Comparison of ENCODE assay signal across 9 mouse cellular contexts in the genomic region with DNA sequence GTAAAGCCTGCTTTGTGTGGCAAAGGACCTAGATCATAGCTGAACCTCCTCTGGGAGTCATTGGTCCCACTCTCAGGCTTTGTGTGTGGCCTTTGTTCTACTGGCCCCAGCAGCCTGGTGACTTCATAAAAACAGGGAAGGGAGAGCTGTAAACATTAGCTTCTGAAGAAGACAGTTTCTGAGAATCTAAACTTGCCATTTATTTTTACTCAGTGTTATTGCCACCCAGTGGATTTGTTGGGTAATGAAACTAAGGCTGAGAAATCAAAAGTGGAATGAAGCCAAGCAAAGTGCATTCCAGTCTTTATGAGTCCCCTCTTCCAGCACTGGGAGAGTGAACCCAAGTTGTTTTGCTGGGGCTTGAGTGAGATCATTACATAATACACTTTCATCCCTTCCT. TPM values are rescaled to one million over a fixed set of nuclear protein-coding genes. Genes with fewer than 3 reads are reported as not detected.
A peak's percentile ranks its signal among the peaks of the same experiment; 100 is the strongest.
DNase-seq lines count a peak whose midpoint lies in the region; ATAC-seq and TF ChIP-seq lines count a peak whose summit lies in the region.
"Had no signal": no experiment of that assay in that cellular context is flagged by ENCODE, and none has a peak within 500 bp of the region (broad histone marks: within the 10 kb centered on the region; RNA-seq: fewer than 3 reads in every experiment).

No protein-coding gene starts in this region.

- no peak overlapping the region for H3K27ac ChIP-seq in MEL (ENCODE audit: control insufficient read depth, low read depth, low read length)
- H3K27ac ChIP-seq in heart, postnatal 0 days (ENCODE audit: low read depth): no peak overlapping the region
- H3K27ac ChIP-seq: midbrain, embryonic 12.5 days had no signal

- H3K79me2 ChIP-seq in MEL (ENCODE audit: control insufficient read depth, insufficient read depth, low read length, poor library complexity): no peaks in the 10 kb centered on the region

- peak; percentile 22 for DNase-seq in left cerebral cortex, adult 11 months (ENCODE audit: low spot score)
- no peak for DNase-seq in left cerebral cortex, postnatal 4 days
- peak; percentile 69 for DNase-seq in MEL (ENCODE audit: low read depth, low spot score)
- DNase-seq in cerebellum, adult 8-10 months: peak; percentile 16
- peak; percentile 86 for DNase-seq in heart, postnatal 0 days (ENCODE audit: low spot score)
- DNase-seq in layer of hippocampus, adult 9-10 months (ENCODE audit: low spot score): peak; percentile 42
- peak; percentile 23 for DNase-seq in ovary, postnatal 14 days (ENCODE audit: low spot score)
- DNase-seq in spleen, adult 12 weeks (ENCODE audit: low spot score): no peak

- no peak for TF ChIP-seq POLR2A in MEL (IDR thresholded peaks at IDR 0.05; ENCODE audit: control insufficient read depth in 1 of 2, insufficient read depth in 1 of 2, low read depth in 1 of 2, low read length in 2 of 2, poor library complexity in 1 of 2)

- peak; percentile 69 for ATAC-seq in heart, postnatal 0 days (ENCODE audit: insufficient read depth, low read depth)

- no peak for TF ChIP-seq EP300 in MEL (IDR thresholded peaks at IDR 0.05; ENCODE audit: low read depth in 1 of 2, low read length in 2 of 2)
- no peak for TF ChIP-seq EP300 in heart, postnatal 0 days (IDR thresholded peaks at IDR 0.05; ENCODE audit: low read depth)

- H3K9ac ChIP-seq in MEL (ENCODE audit: control insufficient read depth, low read depth, low read length, poor library complexity, severe bottlenecking): peak overlapping the region; percentile 59
- H3K9ac ChIP-seq in heart, postnatal 0 days (replicated peaks; ENCODE audit: low read depth, low read length): no peak overlapping the region
- H3K9ac ChIP-seq: midbrain, embryonic 12.5 days had no signal

- H3K27me3 ChIP-seq in MEL (ENCODE audit: control insufficient read depth in 1 of 2, insufficient read depth in 2 of 2, low read length in 2 of 2): no peaks in the 10 kb centered on the region; a peak in 1 of 4 replicates
- H3K27me3 ChIP-seq in heart, postnatal 0 days (ENCODE audit: control insufficient read depth, insufficient read depth, low read length): no peaks in the 10 kb centered on the region
- H3K27me3 ChIP-seq: midbrain, embryonic 12.5 days had no signal

- no peaks in the 10 kb centered on the region for H3K4me1 ChIP-seq in MEL (ENCODE audit: control insufficient read depth in 1 of 2, insufficient read depth in 2 of 2, low read length in 2 of 2)
- H3K4me1 ChIP-seq in heart, postnatal 0 days (ENCODE audit: control insufficient read depth, insufficient read depth): no peaks in the 10 kb centered on the region
- H3K4me1 ChIP-seq: midbrain, embryonic 12.5 days had no signal

- H3K4me3 ChIP-seq in MEL (ENCODE audit: control insufficient read depth in 1 of 2, insufficient read depth in 1 of 2, low read depth in 2 of 2, low read length in 2 of 2): peak overlapping the region; percentile 54
- H3K4me3 ChIP-seq in heart, postnatal 0 days (ENCODE audit: low read depth, low read length): no peak overlapping the region
- H3K4me3 ChIP-seq: midbrain, embryonic 12.5 days had no signal

- intact Hi-C loops in left cerebral cortex, postnatal 4 days (cut with DNase I): loop anchor here (5.0 kb wide), 1 partner anchor 51 kb away; no protein-coding TSS in a partner anchor

- H3K9me3 ChIP-seq in MEL (replicated peaks; ENCODE audit: insufficient read depth, low read length): no peaks in the 10 kb centered on the region
- H3K9me3 ChIP-seq in heart, postnatal 0 days (replicated peaks; ENCODE audit: control insufficient read depth, low read length): no peaks in the 10 kb centered on the region
- H3K9me3 ChIP-seq: midbrain, embryonic 12.5 days had no signal

- peaks cover 0 to 2% of the 10 kb centered on the region in 2 experiments; a peak in 2 of 4 replicates for H3K36me3 ChIP-seq in MEL (ENCODE audit: control insufficient read depth in 1 of 2, insufficient read depth in 2 of 2, low read length in 2 of 2)
- no peaks in the 10 kb centered on the region for H3K36me3 ChIP-seq in heart, postnatal 0 days (replicated peaks; ENCODE audit: control insufficient read depth, insufficient read depth, low read length)
- H3K36me3 ChIP-seq: midbrain, embryonic 12.5 days had no signal

- peak in 2 of 3 experiments; percentile 52 to 76; a peak in 4 of 6 replicates for TF ChIP-seq CTCF in MEL (IDR thresholded peaks at IDR 0.05 in 2 of 3, conservative IDR thresholded peaks at IDR 0.05 in 1 of 3; ENCODE audit: control insufficient read depth in 1 of 3, insufficient read depth in 1 of 3, low read depth in 2 of 3, low read length in 3 of 3, poor library complexity in 1 of 3, severe bottlenecking in 1 of 3)
- TF ChIP-seq CTCF in heart, postnatal 0 days (IDR thresholded peaks at IDR 0.05; ENCODE audit: low read depth): peak; percentile 69

- H3K4me2 ChIP-seq in heart, postnatal 0 days (ENCODE audit: low read depth, low read length): no peak overlapping the region
- H3K4me2 ChIP-seq: midbrain, embryonic 12.5 days had no signal

- TF ChIP-seq RAD21 in MEL (IDR thresholded peaks at IDR 0.05; ENCODE audit: low read depth, low read length): peak; percentile 80

TF ChIP-seq in MEL, 35 proteins besides CTCF, POLR2A, EP300 and RAD21:
- TF ChIP-seq TAL1 (IDR thresholded peaks at IDR 0.05; ENCODE audit: low read length) (no peak), SMC3 (IDR thresholded peaks at IDR 0.05; ENCODE audit: low read depth, low read length) (peak; percentile 88), GABPA (IDR thresholded peaks at IDR 0.05; ENCODE audit: low read depth, low read length) (no peak), RCOR1 (IDR thresholded peaks at IDR 0.05; ENCODE audit: low read depth, low read length) (no peak), SIN3A (IDR thresholded peaks at IDR 0.05; ENCODE audit: low read length) (0 out of 2 replicates have a peak, but pooled peaks have one; percentile 25), TCF12 (IDR thresholded peaks at IDR 0.05; ENCODE audit: low read depth, low read length) (no peak), E2F4 (IDR thresholded peaks at IDR 0.05; ENCODE audit: borderline replicate concordance, low read depth, low read length) (no peak), ETS1 (IDR thresholded peaks at IDR 0.05; ENCODE audit: low read depth, low read length) (no peak), UBTF (IDR thresholded peaks at IDR 0.05; ENCODE audit: borderline replicate concordance, insufficient read depth, low read depth, low read length) (no peak), TBP (IDR thresholded peaks at IDR 0.05; ENCODE audit: low read depth, low read length) (no peak), ZC3H11A (IDR thresholded peaks at IDR 0.05; ENCODE audit: low read depth, low read length) (peak; percentile 86)

RNA-seq across cellular contexts. Expression of gene Ybx3, which starts 30.5 kb away (rescaled TPM):
- 100 to 1,000 TPM; 153 to 174 TPM for total RNA-seq in left cerebral cortex, postnatal 4 days (2021)
- total RNA-seq in MEL (2012; rRNA removed): 575 and 609 TPM in 2 replicates
- polyA plus RNA-seq in MEL (2012; ENCODE audit: insufficient read depth in 1 of 2, insufficient read length in 2 of 2, low read depth in 1 of 2, low replicate concordance in 2 of 2, missing spikeins in 1 of 2): 1,000 to 10,000 TPM in 1 of 2 experiments, 100 to 1,000 TPM in 1; 105 to 1,042 TPM
- total RNA-seq in heart, postnatal 0 days (2014; rRNA removed; ENCODE audit: low replicate concordance): 194 and 238 TPM in 2 replicates
- polyA plus RNA-seq in heart, postnatal 0 days (2015; fragmentation: Nextera tagmentation; extraction: Ambion mirVana): 54.6 and 61.7 TPM in 2 replicates

Comparison
In these comparisons a context has a peak if more than half of its experiments do, and no peak if none do; other contexts are left out.
1. DNase-seq: peak in left cerebral cortex, adult 11 months (single experiment), MEL (single experiment), cerebellum, adult 8-10 months (single experiment), heart, postnatal 0 days (single experiment), layer of hippocampus, adult 9-10 months (single experiment) and ovary, postnatal 14 days (single experiment); none in left cerebral cortex, postnatal 4 days (single experiment) and spleen, adult 12 weeks (single experiment).